Mouse (Mus musculus): ENCODE data around the gene Zranb1.

- TF ChIP-seq EP300 (IDR thresholded peaks at IDR 0.05; ENCODE audit: insufficient read depth, low read depth, low read length) (no peak), CTCF (IDR thresholded peaks at IDR 0.05; ENCODE audit: low read depth, low read length) (no peak), POLR2A (IDR thresholded peaks at IDR 0.05; ENCODE audit: insufficient read depth, low read length) (no peak)
Observed at GRCm38 (mm10) chr7:132992967-132993615, 62.1 kb downstream of the Zranb1 start.
